Mouse (Mus musculus) MEL (cell line): ENCODE data around the gene Iqcd.

ENCODE experiments used
- CTCF ChIP-seq, 3 experiments: IDR thresholded peaks in 2 of 3; conservative IDR thresholded peaks in 1 of 3; 2 replicates each; pipeline ENCODE4 v1.5.1; 2011 to 2012; ENCODE audit warnings: low read length in 3 of 3, low read depth in 2 of 3, mild to moderate bottlenecking in 2 of 3, improper control_type of control experiment in 1 of 3, inconsistent platforms in 1 of 3, mixed read lengths in 1 of 3, moderate library complexity in 1 of 3; ENCODE audit not compliant: control insufficient read depth in 1 of 3, insufficient read depth in 1 of 3, poor library complexity in 1 of 3, severe bottlenecking in 1 of 3
- GATA1 ChIP-seq: IDR thresholded peaks from 2 replicates; pipeline ENCODE4 v1.6.1; 2011; ENCODE audit warnings: low read depth, low read length, improper control_type of control experiment
- MYB ChIP-seq: IDR thresholded peaks from 2 replicates; pipeline ENCODE4 v1.6.1; 2011; ENCODE audit warnings: mild to moderate bottlenecking, low read depth, low read length, improper control_type of control experiment

- TF ChIP-seq CTCF (IDR thresholded peaks at IDR 0.05 in 2 of 3, conservative IDR thresholded peaks at IDR 0.05 in 1 of 3; ENCODE audit: control insufficient read depth in 1 of 3, insufficient read depth in 1 of 3, low read depth in 2 of 3, low read length in 3 of 3, poor library complexity in 1 of 3, severe bottlenecking in 1 of 3) (no peak), MYB (no peak), GATA1 (no peak)
These were observed 33.0 kb downstream of the Iqcd start for GRCm38 (mm10) chr5:120621846-120622197.
